Mouse (Mus musculus): ENCODE results near the gene Marc2. TPM values are rescaled to one million over a fixed set of nuclear protein-coding genes. Genes with fewer than 3 reads are reported as not detected.

Marc2 gene
- polyA plus RNA-seq, 1 experiment from 2014 or later, result 148 TPM

- H3K4me3 ChIP-seq (ENCODE audit: control insufficient read depth in 1 of 2, insufficient read depth in 1 of 2, low read depth in 1 of 2, low read length in 2 of 2), result no peak overlapping the region
- 62% methylated on average over 6 of the region's 6 CpGs for WGBS
- no peak overlapping the region for H3K27ac ChIP-seq (replicated peaks in 1 of 2; ENCODE audit: control insufficient read depth in 1 of 2, insufficient read depth in 1 of 2, low read depth in 2 of 2, low read length in 2 of 2)
- no peak overlapping the region for H3K4me2 ChIP-seq (ENCODE audit: low read length)
- no peaks in the 10 kb centered on the region for H3K9me3 ChIP-seq (ENCODE audit: control insufficient read depth, low read length)
- ATAC-seq (ENCODE audit: insufficient number of reproducible peaks, insufficient read depth, low FRiP score, low read depth), result no peak
- H3K9ac ChIP-seq (ENCODE audit: low read length), result no peak overlapping the region
- no peaks in the 10 kb centered on the region for H3K36me3 ChIP-seq (ENCODE audit: control insufficient read depth, insufficient read depth, low read length)
- H3K27me3 ChIP-seq (ENCODE audit: control insufficient read depth, insufficient read depth, low read length), result peaks cover 29% of the 10 kb centered on the region
- peaks cover 0 to 7% of the 10 kb centered on the region in 2 experiments; a peak in 3 of 4 replicates for H3K4me1 ChIP-seq (ENCODE audit: control insufficient read depth in 2 of 2, insufficient read depth in 2 of 2, low read length in 2 of 2)
Observed at GRCm38 (mm10) chr1:184878860-184879259, 32.6 kb upstream of the Marc2 start.

GRCm38 (mm10) chr1:184877306-184877705 lies 31.1 kb upstream of the Marc2 start:
- WGBS, result 48% methylated on average over 2 of the region's 2 CpGs
- H3K36me3 ChIP-seq (ENCODE audit: control insufficient read depth, insufficient read depth, low read length), result no peaks in the 10 kb centered on the region
- no peak overlapping the region for H3K4me3 ChIP-seq (ENCODE audit: control insufficient read depth in 1 of 2, insufficient read depth in 1 of 2, low read depth in 1 of 2, low read length in 2 of 2)
- ATAC-seq (ENCODE audit: insufficient number of reproducible peaks, insufficient read depth, low FRiP score, low read depth), result no peak
- H3K9me3 ChIP-seq (ENCODE audit: control insufficient read depth, low read length), result no peaks in the 10 kb centered on the region
- H3K4me1 ChIP-seq (ENCODE audit: control insufficient read depth in 2 of 2, insufficient read depth in 2 of 2, low read length in 2 of 2), result peaks cover 0 to under 1% of the 10 kb centered on the region in 2 experiments; a peak in 2 of 4 replicates
- H3K27me3 ChIP-seq (ENCODE audit: control insufficient read depth, insufficient read depth, low read length), result peaks cover 13% of the 10 kb centered on the region
- no peak overlapping the region for H3K4me2 ChIP-seq (ENCODE audit: low read length)
- H3K9ac ChIP-seq (ENCODE audit: low read length), result no peak overlapping the region
- no peak overlapping the region for H3K27ac ChIP-seq (replicated peaks in 1 of 2; ENCODE audit: control insufficient read depth in 1 of 2, insufficient read depth in 1 of 2, low read depth in 2 of 2, low read length in 2 of 2)

- ATAC-seq (ENCODE audit: insufficient number of reproducible peaks, insufficient read depth, low FRiP score, low read depth), result no peak
- 77% methylated on average over 11 of the region's 11 CpGs for WGBS
- Histone ChIP-seq H3K36me3 (ENCODE audit: control insufficient read depth, insufficient read depth, low read length) (no peaks in the 10 kb centered on the region), H3K27me3 (ENCODE audit: control insufficient read depth, insufficient read depth, low read length) (no peaks in the 10 kb centered on the region), H3K4me2 (ENCODE audit: low read length) (no peak overlapping the region), H3K9me3 (ENCODE audit: control insufficient read depth, low read length) (no peaks in the 10 kb centered on the region), H3K4me1 (ENCODE audit: control insufficient read depth in 2 of 2, insufficient read depth in 2 of 2, low read length in 2 of 2) (peaks cover 0 to 2% of the 10 kb centered on the region in 2 experiments; a peak in 1 of 4 replicates), H3K4me3 (ENCODE audit: control insufficient read depth in 1 of 2, insufficient read depth in 1 of 2, low read depth in 1 of 2, low read length in 2 of 2) (no peak overlapping the region), H3K9ac (ENCODE audit: low read length) (no peak overlapping the region), H3K27ac (replicated peaks in 1 of 2; ENCODE audit: control insufficient read depth in 1 of 2, insufficient read depth in 1 of 2, low read depth in 2 of 2, low read length in 2 of 2) (no peak overlapping the region)
Observed at GRCm38 (mm10) chr1:184873910-184874309, 27.7 kb upstream of the Marc2 start.

GRCm38 (mm10) chr1:184872069-184872819 lies 26.0 kb upstream of the Marc2 start:
- Histone ChIP-seq H3K36me3 (ENCODE audit: control insufficient read depth, insufficient read depth, low read length) (no peaks in the 10 kb centered on the region), H3K4me2 (ENCODE audit: low read length) (no peak overlapping the region), H3K27ac (replicated peaks in 1 of 2; ENCODE audit: control insufficient read depth in 1 of 2, insufficient read depth in 1 of 2, low read depth in 2 of 2, low read length in 2 of 2) (no peak overlapping the region), H3K4me3 (ENCODE audit: control insufficient read depth in 1 of 2, insufficient read depth in 1 of 2, low read depth in 1 of 2, low read length in 2 of 2) (no peak overlapping the region), H3K27me3 (ENCODE audit: control insufficient read depth, insufficient read depth, low read length) (no peaks in the 10 kb centered on the region), H3K9ac (ENCODE audit: low read length) (no peak overlapping the region), H3K9me3 (ENCODE audit: control insufficient read depth, low read length) (no peaks in the 10 kb centered on the region), H3K4me1 (ENCODE audit: control insufficient read depth in 2 of 2, insufficient read depth in 2 of 2, low read length in 2 of 2) (peaks cover 0 to 2% of the 10 kb centered on the region in 2 experiments; a peak in 1 of 4 replicates)
- WGBS, result 81% methylated on average over 7 of the region's 7 CpGs
- ATAC-seq (ENCODE audit: insufficient number of reproducible peaks, insufficient read depth, low FRiP score, low read depth), result no peak

GRCm38 (mm10) chr1:184871506-184871905 lies 25.3 kb upstream of the Marc2 start:
- Histone ChIP-seq H3K36me3 (ENCODE audit: control insufficient read depth, insufficient read depth, low read length) (no peaks in the 10 kb centered on the region), H3K4me1 (ENCODE audit: control insufficient read depth in 2 of 2, insufficient read depth in 2 of 2, low read length in 2 of 2) (peaks cover 0 to 2% of the 10 kb centered on the region in 2 experiments; a peak in 1 of 4 replicates), H3K4me3 (ENCODE audit: control insufficient read depth in 1 of 2, insufficient read depth in 1 of 2, low read depth in 1 of 2, low read length in 2 of 2) (no peak overlapping the region), H3K27me3 (ENCODE audit: control insufficient read depth, insufficient read depth, low read length) (no peaks in the 10 kb centered on the region), H3K9me3 (ENCODE audit: control insufficient read depth, low read length) (no peaks in the 10 kb centered on the region), H3K27ac (replicated peaks in 1 of 2; ENCODE audit: control insufficient read depth in 1 of 2, insufficient read depth in 1 of 2, low read depth in 2 of 2, low read length in 2 of 2) (no peak overlapping the region), H3K9ac (ENCODE audit: low read length) (no peak overlapping the region), H3K4me2 (ENCODE audit: low read length) (no peak overlapping the region)
- WGBS, result 82% methylated on average over 1 of the region's 1 CpGs
- ATAC-seq (ENCODE audit: insufficient number of reproducible peaks, insufficient read depth, low FRiP score, low read depth), result no peak

- H3K36me3 ChIP-seq (ENCODE audit: control insufficient read depth, insufficient read depth, low read length), result no peaks in the 10 kb centered on the region
- H3K4me3 ChIP-seq (ENCODE audit: control insufficient read depth in 1 of 2, insufficient read depth in 1 of 2, low read depth in 1 of 2, low read length in 2 of 2), result no peak overlapping the region
- peaks cover 0 to 2% of the 10 kb centered on the region in 2 experiments; a peak in 1 of 4 replicates for H3K4me1 ChIP-seq (ENCODE audit: control insufficient read depth in 2 of 2, insufficient read depth in 2 of 2, low read length in 2 of 2)
- no peak overlapping the region for H3K4me2 ChIP-seq (ENCODE audit: low read length)
- ATAC-seq (ENCODE audit: insufficient number of reproducible peaks, insufficient read depth, low FRiP score, low read depth), result no peak
- no peaks in the 10 kb centered on the region for H3K9me3 ChIP-seq (ENCODE audit: control insufficient read depth, low read length)
- H3K27me3 ChIP-seq (ENCODE audit: control insufficient read depth, insufficient read depth, low read length), result no peaks in the 10 kb centered on the region
- 75% methylated on average over 11 of the region's 11 CpGs for WGBS
- 0 out of 4 replicates have a peak overlapping the region, but pooled peaks of 1 of the 2 experiments have one; percentile 14 for H3K27ac ChIP-seq (replicated peaks in 1 of 2; ENCODE audit: control insufficient read depth in 1 of 2, insufficient read depth in 1 of 2, low read depth in 2 of 2, low read length in 2 of 2)
- H3K9ac ChIP-seq (ENCODE audit: low read length), result no peak overlapping the region
Observed at GRCm38 (mm10) chr1:184870646-184871385, 24.6 kb upstream of the Marc2 start.

GRCm38 (mm10) chr1:184869939-184870565 lies 23.8 kb upstream of the Marc2 start:
- 67% methylated on average over 4 of the region's 4 CpGs for WGBS
- Histone ChIP-seq H3K4me1 (ENCODE audit: control insufficient read depth in 2 of 2, insufficient read depth in 2 of 2, low read length in 2 of 2) (peaks cover 0 to 2% of the 10 kb centered on the region in 2 experiments; a peak in 1 of 4 replicates), H3K4me3 (ENCODE audit: control insufficient read depth in 1 of 2, insufficient read depth in 1 of 2, low read depth in 1 of 2, low read length in 2 of 2) (no peak overlapping the region), H3K27me3 (ENCODE audit: control insufficient read depth, insufficient read depth, low read length) (no peaks in the 10 kb centered on the region), H3K9ac (ENCODE audit: low read length) (no peak overlapping the region), H3K27ac (replicated peaks in 1 of 2; ENCODE audit: control insufficient read depth in 1 of 2, insufficient read depth in 1 of 2, low read depth in 2 of 2, low read length in 2 of 2) (0 out of 4 replicates have a peak overlapping the region, but pooled peaks of 1 of the 2 experiments have one; percentile 14), H3K36me3 (ENCODE audit: control insufficient read depth, insufficient read depth, low read length) (no peaks in the 10 kb centered on the region), H3K9me3 (ENCODE audit: control insufficient read depth, low read length) (no peaks in the 10 kb centered on the region), H3K4me2 (ENCODE audit: low read length) (no peak overlapping the region)
- ATAC-seq (ENCODE audit: insufficient number of reproducible peaks, insufficient read depth, low FRiP score, low read depth), result no peak
